Mouse (Mus musculus) hindbrain, embryonic 14.5 days (tissue): ENCODE data around the gene Osbpl2. TPM values are rescaled to one million over a fixed set of nuclear protein-coding genes. Genes with fewer than 3 reads are reported as not detected.

ENCODE experiments used
- ATAC-seq: fragments of 200-750 bp; cut with Nextera tagmentation; 2 replicates; pipeline ENCODE4 v1.8.0; 2017; ENCODE audit warnings: moderate number of reproducible peaks, mild to moderate bottlenecking, moderate TSS enrichment, moderate library complexity; ENCODE audit not compliant: low FRiP score
- DNase-seq: peaks from one replicate; pipeline ENCODE4 v3.0.0-alpha.2; 2015; ENCODE audit warnings: low spot score
- H3K27ac ChIP-seq: fragments of 300-500 bp; sonication (generic); 2 replicates; pipeline ENCODE4 v1.5.1; 2014; ENCODE audit warnings: mild to moderate bottlenecking, moderate library complexity
- H3K27me3 ChIP-seq: fragments of 300-500 bp; sonication (generic); 2 replicates; pipeline ENCODE4 v1.6.1; 2014; ENCODE audit warnings: mild to moderate bottlenecking, low read length, mixed read lengths; ENCODE audit not compliant: control insufficient read depth, insufficient read depth
- H3K36me3 ChIP-seq: fragments of 300-500 bp; sonication (generic); replicated peaks from 2 replicates; pipeline ENCODE4 v1.6.1; 2014; ENCODE audit not compliant: control insufficient read depth, insufficient read depth
- H3K4me1 ChIP-seq: fragments of 300-500 bp; sonication (generic); replicated peaks from 2 replicates; pipeline ENCODE4 v1.6.1; 2014; ENCODE audit warnings: antibody characterized with exemption, low read length, mixed read lengths; ENCODE audit not compliant: control insufficient read depth, insufficient read depth
- H3K4me2 ChIP-seq: fragments of 300-500 bp; sonication (generic); replicated peaks from 2 replicates; pipeline ENCODE4 v1.6.1; 2014; ENCODE audit warnings: mild to moderate bottlenecking, moderate library complexity
- H3K4me3 ChIP-seq: fragments of 300-500 bp; sonication (generic); replicated peaks from 2 replicates; pipeline ENCODE4 v1.5.1; 2014; ENCODE audit warnings: mild to moderate bottlenecking, low read length
- H3K9ac ChIP-seq: fragments of 300-500 bp; sonication (generic); 2 replicates; pipeline ENCODE4 v1.6.1; 2014
- H3K9me3 ChIP-seq: fragments of 300-500 bp; sonication (generic); 2 replicates; pipeline ENCODE4 v1.6.1; 2016; ENCODE audit warnings: low read length; ENCODE audit not compliant: control insufficient read depth
- WGBS: fragments of 180-500 bp; shearing (Covaris S2); extraction: QIAGEN DNeasy Blood & Tissue Kit; methylation state at CpG from one replicate; pipeline ENCODE4 v1.1.7; 2014; 5-methylcytosine and 5-hydroxymethylcytosine counted together
- polyA plus RNA-seq: library from polyadenylated mRNA; unstranded; fragments of >200 nt; fragmentation: Nextera tagmentation; extraction: Ambion mirVana; gene quantifications from 2 replicates; pipeline ENCODE4 v1.2.1, GENCODE M21; 2014

Gene Osbpl2
- polyA plus RNA-seq, 1 experiment from 2014 or later: 73.1 TPM

- WGBS: 80% methylated on average over 14 of the region's 14 CpGs
Measured at GRCm38 (mm10) chr2:180202263-180202662, 83.2 kb downstream of the Osbpl2 start.

DNA sequence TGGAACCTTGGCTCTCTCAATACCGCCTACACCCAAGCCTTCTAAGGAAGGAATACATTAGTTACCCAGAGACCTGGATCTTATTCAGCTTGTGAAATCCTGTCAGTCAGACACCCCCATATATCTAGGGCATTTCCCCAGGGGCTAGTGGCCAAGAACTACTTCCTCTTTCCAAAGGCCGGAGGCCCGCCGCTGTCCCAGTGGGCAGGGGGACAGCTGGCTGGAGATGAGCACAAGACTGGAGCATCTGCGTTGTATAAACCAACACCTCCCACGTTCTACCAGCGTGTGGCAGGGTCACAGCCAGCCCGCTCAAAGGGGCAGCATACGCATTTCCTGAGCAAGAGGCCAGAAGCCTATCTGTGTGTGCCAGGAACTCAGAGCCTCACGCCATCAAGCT is 83.7 kb downstream of the Osbpl2 start:
- H3K4me1 ChIP-seq: peaks cover 18% of the 10 kb centered on the region; the same call in 1 of the 2 replicates
- no peak overlapping the region for H3K27ac ChIP-seq
- no peak overlapping the region for H3K4me2 ChIP-seq
- no peak for ATAC-seq
- no peak overlapping the region for H3K4me3 ChIP-seq
- no peaks in the 10 kb centered on the region for H3K27me3 ChIP-seq
- no peak overlapping the region for H3K9ac ChIP-seq
- no peaks in the 10 kb centered on the region for H3K9me3 ChIP-seq
- 60% methylated on average over 10 of the region's 10 CpGs for WGBS
- no peak for DNase-seq
- no peaks in the 10 kb centered on the region for H3K36me3 ChIP-seq

More at GRCm38 (mm10) chr2:180202263-180202662, 83.2 kb downstream of the Osbpl2 start:
- ATAC-seq (no peak), DNase-seq (no peak)
- Histone ChIP-seq H3K36me3 (no peaks in the 10 kb centered on the region), H3K9me3 (no peaks in the 10 kb centered on the region), H3K27me3 (no peaks in the 10 kb centered on the region), H3K4me3 (no peak overlapping the region), H3K9ac (no peak overlapping the region), H3K4me1 (peaks cover 22% of the 10 kb centered on the region; the same call in 1 of the 2 replicates), H3K27ac (no peak overlapping the region), H3K4me2 (no peak overlapping the region)

DNA sequence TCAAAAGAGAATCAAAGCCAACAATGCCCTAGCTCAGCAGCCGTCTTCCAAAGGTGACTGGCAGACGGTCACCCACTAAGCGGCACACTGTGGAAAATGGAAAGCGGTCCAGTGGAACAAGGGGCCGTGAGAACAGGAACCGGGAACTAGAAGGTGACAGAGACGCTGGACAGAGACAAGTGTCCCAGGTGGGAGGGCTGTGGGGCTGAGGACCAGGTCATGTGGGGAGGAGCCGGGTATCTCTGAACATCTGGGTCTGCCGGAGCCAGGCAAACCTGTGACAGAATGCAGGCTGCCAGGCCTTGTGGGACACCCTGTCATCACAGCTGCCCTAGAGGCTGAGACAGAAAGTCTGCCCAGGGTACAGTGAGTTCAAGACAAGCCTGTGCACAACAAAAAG is 85.4 kb downstream of the Osbpl2 start:
- Histone ChIP-seq H3K27me3 (no peaks in the 10 kb centered on the region), H3K4me1 (peaks cover 18% of the 10 kb centered on the region; the same call in 1 of the 2 replicates), H3K36me3 (no peaks in the 10 kb centered on the region), H3K9ac (no peak overlapping the region), H3K4me3 (no peak overlapping the region), H3K27ac (peak overlapping the region; percentile 82), H3K4me2 (no peak overlapping the region), H3K9me3 (no peaks in the 10 kb centered on the region)
- ATAC-seq: no peak
- no peak for DNase-seq
- WGBS: 85% methylated on average over 9 of the region's 9 CpGs

DNA sequence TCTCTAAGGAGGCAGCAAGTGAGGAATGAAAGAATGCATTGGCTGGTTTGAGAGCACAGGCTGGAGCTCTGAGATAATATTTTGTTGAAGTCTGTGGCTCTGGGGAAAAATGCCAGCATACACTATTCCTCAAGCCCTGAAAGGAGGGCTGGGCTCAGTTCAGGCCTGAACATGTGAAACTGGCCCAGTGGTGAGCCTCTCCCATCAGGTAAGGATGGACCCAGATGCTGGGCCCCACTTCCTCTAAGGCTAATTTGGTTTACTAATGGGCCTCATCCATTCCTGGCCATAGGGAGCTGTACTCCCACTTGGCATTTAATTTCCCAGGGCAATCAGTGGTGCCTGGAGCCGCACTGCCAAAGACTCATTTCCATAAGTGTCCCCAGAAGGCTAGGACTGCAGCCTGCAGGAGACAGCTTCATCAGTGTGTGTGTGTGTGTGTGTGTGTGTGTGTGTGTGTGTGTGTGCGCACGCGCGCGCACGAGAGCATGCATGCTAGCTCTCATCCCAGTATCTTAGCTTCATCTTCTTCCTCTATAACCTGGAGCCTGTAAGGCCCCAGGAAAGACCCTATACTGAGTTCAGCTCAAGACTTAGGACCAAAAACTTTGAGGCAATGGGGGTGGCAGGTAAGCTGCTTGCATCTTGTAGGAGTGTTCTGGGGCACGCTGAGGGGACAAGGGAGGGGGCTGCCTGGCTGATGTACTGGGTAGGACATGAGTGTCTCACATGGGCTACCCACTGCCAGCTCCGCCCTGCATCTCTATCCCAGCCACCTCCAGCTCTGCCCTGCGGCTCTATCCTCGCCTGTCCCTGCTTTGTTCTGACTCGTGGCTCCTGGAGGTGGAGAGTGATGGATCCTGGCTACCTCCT is 86.2 kb downstream of the Osbpl2 start:
- DNase-seq (peak; percentile 49), ATAC-seq (peak; percentile 73)
- 45% methylated on average over 12 of the region's 12 CpGs for WGBS
- H3K27me3 ChIP-seq: no peaks in the 10 kb centered on the region
- peaks cover 18% of the 10 kb centered on the region; the same call in 1 of the 2 replicates for H3K4me1 ChIP-seq
- peak overlapping the region; percentile 82 for H3K27ac ChIP-seq
- no peaks in the 10 kb centered on the region for H3K9me3 ChIP-seq
- 0 out of 2 replicates have a peak overlapping the region, but pooled peaks have one; percentile 8 for H3K4me2 ChIP-seq
- H3K4me3 ChIP-seq: no peak overlapping the region
- no peaks in the 10 kb centered on the region for H3K36me3 ChIP-seq
- H3K9ac ChIP-seq: no peak overlapping the region

- WGBS: 71% methylated on average over 2 of the region's 2 CpGs
- 0 out of 2 replicates have a peak overlapping the region, but pooled peaks have one; percentile 36 for H3K9ac ChIP-seq
- H3K4me1 ChIP-seq: peaks cover 18% of the 10 kb centered on the region; the same call in 1 of the 2 replicates
- no peaks in the 10 kb centered on the region for H3K9me3 ChIP-seq
- 0 out of 2 replicates have a peak overlapping the region, but pooled peaks have one; percentile 8 for H3K4me2 ChIP-seq
- H3K27me3 ChIP-seq: no peaks in the 10 kb centered on the region
- peak; percentile 17; the same call in 1 of the 2 replicates for ATAC-seq
- no peak for DNase-seq
- H3K27ac ChIP-seq: peak overlapping the region; percentile 82
- H3K4me3 ChIP-seq: no peak overlapping the region
- H3K36me3 ChIP-seq: no peaks in the 10 kb centered on the region
Measured at GRCm38 (mm10) chr2:180205956-180206280, 86.8 kb downstream of the Osbpl2 start.

DNA sequence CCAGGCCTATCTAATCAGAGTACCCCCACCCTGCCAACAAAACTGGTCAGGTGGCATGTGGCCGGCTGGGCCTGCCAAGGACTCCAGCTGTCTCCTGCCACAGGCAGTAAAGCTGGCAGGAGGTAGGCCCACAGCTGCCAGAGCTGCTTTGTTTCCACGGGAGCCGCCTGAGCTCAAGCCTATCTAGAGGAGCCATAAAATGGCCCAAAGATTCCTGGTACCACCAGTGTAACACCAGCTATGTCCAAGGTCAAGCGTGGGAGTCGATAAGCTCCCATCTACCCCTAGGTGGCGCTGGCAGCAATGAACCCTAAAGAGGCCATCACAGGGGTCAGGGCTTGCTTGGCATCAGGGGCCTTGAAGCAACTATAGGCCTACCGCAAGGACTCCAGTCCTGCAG is 88.7 kb downstream of the Osbpl2 start:
- 65% methylated on average over 7 of the region's 7 CpGs for WGBS
- peaks cover 18% of the 10 kb centered on the region; the same call in 1 of the 2 replicates for H3K4me1 ChIP-seq
- no peaks in the 10 kb centered on the region for H3K9me3 ChIP-seq
- no peak overlapping the region for H3K27ac ChIP-seq
- DNase-seq: no peak
- no peak for ATAC-seq
- H3K4me3 ChIP-seq: no peak overlapping the region
- H3K9ac ChIP-seq: no peak overlapping the region
- no peak overlapping the region for H3K4me2 ChIP-seq
- H3K27me3 ChIP-seq: no peaks in the 10 kb centered on the region
- H3K36me3 ChIP-seq: no peaks in the 10 kb centered on the region

DNA sequence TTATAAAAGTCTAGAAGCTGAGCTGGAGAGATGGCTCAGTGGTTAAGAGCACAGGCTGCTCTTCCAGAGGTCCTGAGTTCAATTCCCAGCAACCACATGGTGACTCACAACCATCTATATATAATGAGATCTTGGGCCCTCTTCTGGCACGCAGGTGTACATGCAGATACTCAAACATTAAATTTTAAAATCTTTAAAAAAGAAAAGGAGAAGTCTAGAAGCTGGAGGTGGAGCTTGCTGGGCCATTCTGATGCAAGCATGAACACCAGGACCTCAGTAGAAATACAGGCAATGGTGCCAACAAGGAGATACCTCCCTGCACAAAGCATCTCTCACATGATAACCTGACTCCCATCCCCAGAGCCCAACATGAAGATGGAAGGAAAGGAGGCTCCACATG is 89.9 kb downstream of the Osbpl2 start:
- Histone ChIP-seq H3K9me3 (no peaks in the 10 kb centered on the region), H3K4me3 (no peak overlapping the region), H3K9ac (no peak overlapping the region), H3K4me2 (no peak overlapping the region), H3K27me3 (no peaks in the 10 kb centered on the region), H3K36me3 (no peaks in the 10 kb centered on the region), H3K27ac (no peak overlapping the region), H3K4me1 (peaks cover 18% of the 10 kb centered on the region; the same call in 1 of the 2 replicates)
- DNase-seq: no peak
- no peak for ATAC-seq
- WGBS: 96% methylated on average over 1 of the region's 1 CpGs

- Histone ChIP-seq H3K9me3 (no peaks in the 10 kb centered on the region), H3K36me3 (no peaks in the 10 kb centered on the region), H3K27me3 (no peaks in the 10 kb centered on the region), H3K4me1 (no peaks in the 10 kb centered on the region; the same call in 1 of the 2 replicates), H3K4me3 (no peak overlapping the region), H3K9ac (no peak overlapping the region), H3K4me2 (no peak overlapping the region), H3K27ac (no peak overlapping the region)
- DNase-seq (no peak), ATAC-seq (no peak)
- WGBS: 94% methylated on average over 3 of the region's 3 CpGs
Measured at GRCm38 (mm10) chr2:180212255-180212654, 93.1 kb downstream of the Osbpl2 start.
